Mouse (Mus musculus): ENCODE data around the gene Mrto4. TPM values are rescaled to one million over a fixed set of nuclear protein-coding genes. Genes with fewer than 3 reads are reported as not detected.
A peak's percentile ranks its signal among the peaks of the same experiment; 100 is the strongest.
"Not testable (repeated sequence)": the region's sequence is repeated elsewhere in the genome, so short reads cannot be mapped to it uniquely, and the experiment has no call there.

The Mrto4 gene
- 10 to 100 TPM; 47.4 to 48.3 TPM for total RNA-seq (2021)
- long read RNA-seq, experiment 1, transcript Mrto4-202 (8 exons, 1,221 nt), result major isoform, 17 of 23 reads
- long read RNA-seq, experiment 1, partial matches to known transcripts, result 2 of 23 reads
- long read RNA-seq, experiment 1, other reads (novel, unspliced or antisense), result 4 of 23 reads
- long read RNA-seq, experiment 2, transcript Mrto4-202 (8 exons, 1,221 nt), result major isoform, 10 of 17 reads
- long read RNA-seq, experiment 2, partial matches to known transcripts, result 0 of 17 reads
- long read RNA-seq, experiment 2, other reads (novel, unspliced or antisense), result 7 of 17 reads

DNA sequence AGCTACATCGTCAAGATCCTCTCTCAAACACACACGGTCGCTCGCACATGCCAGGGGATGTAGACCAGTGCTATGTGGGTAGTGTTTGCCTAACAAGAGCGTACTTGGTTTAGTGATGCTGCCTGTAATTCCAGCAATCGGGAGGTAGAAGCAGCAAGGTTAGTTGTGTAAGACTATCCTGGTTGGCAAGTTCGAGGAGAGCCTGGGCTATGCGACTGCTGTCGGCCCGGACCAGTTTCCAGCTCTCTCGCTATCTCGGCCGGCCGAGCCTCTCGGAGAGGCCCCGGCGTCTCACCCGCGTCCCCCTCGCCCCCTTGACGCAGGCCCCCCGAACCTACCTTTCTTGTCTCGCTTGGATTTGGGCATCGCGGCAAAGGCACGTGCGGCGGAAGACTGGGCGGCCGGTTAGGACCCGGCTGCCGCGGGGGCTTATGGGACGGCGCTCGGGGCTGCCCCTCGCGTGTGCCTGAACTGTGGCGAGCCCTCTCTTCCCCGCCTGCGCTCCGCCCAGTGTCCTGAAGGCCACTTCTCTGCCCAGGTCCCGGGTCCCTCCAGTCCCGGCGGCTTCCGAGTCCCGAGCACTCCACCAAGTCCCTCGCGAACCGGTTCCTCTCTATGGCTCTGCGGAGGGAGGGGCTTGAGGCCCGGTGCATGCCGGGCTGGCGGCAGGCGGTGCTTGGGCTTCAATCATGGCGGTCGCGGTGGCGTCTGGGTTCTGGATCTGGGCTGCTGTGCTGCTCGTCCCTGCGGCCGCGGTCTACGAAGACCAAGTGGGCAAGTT lies at the start of gene Mrto4, which contains the start of the genes Emc1 and Ubr4:
Gene Mrto4, minus strand, starts transcription at position 646 of the 781 bp plus-strand sequence.
Gene Emc1, plus strand, starts transcription at position 657 of the 781 bp plus-strand sequence.
Gene Ubr4, plus strand, starts transcription at position 679 of the 781 bp plus-strand sequence.
- no peak for TF ChIP-seq CTCF (IDR thresholded peaks at IDR 0.05)
- Histone ChIP-seq H3K27ac (peak within 1 kb of the TSS; percentile 98), H3K4me3 (peak within 1 kb of the TSS; percentile 82)
- intact Hi-C loops (cut with DNase I), result loop anchor here (1.0 kb wide), 1 partner anchor 28 kb away; no protein-coding TSS in a partner anchor
- peak; percentile 81 to 86 for DNase-seq (ENCODE audit: extremely low spot score in 1 of 2, low spot score in 2 of 2)

DNA sequence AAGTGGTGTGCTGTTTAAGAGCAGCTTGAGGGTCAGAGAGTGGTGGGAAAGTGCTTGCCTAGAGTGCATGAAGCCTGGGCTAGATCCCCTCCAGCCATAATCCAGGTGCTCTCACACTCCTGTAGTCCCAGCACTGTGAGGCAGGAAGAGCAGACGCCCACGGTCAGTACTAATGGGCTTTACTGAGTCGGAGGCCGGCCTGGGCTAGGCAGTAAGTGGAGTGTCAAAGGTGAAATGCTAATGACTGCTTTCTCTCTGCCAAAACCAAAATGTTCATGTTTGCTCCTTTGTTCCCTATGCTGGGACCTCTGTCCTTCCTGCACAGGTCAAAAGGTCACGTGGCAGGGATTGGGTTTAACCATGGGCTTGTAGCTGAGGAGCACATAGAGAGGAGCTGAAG lies 48.1 kb upstream of the Mrto4 start:
- DNase-seq (ENCODE audit: extremely low spot score in 1 of 2, low spot score in 2 of 2), result no peak
- no peak overlapping the region for H3K4me3 ChIP-seq
- H3K27ac ChIP-seq, result no peak overlapping the region
- intact Hi-C loops (cut with DNase I), result no loop called here
- no peak for TF ChIP-seq CTCF (IDR thresholded peaks at IDR 0.05)

DNA sequence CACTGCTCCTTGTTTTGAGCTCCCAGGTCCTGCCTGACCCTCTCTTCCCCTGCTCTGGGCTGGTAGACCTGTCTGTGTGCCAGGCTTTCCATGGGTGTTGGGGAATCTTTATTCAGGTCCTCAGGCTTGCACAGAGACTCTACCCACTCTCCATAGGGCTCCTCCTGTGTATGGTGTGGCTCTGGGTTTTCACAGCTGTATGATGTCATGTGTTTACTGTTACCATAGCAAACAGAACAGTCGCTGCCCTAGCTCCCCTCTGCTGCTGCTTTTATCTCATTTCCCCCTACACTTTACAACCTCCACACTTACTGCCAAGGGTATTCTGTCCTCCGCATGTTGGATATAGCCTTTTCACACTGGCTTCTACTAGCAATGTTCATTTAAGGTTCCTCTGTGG lies 43.1 kb upstream of the Mrto4 start:
- H3K27ac ChIP-seq, result no peak overlapping the region
- no peak for TF ChIP-seq CTCF (IDR thresholded peaks at IDR 0.05)
- no peak for DNase-seq (ENCODE audit: extremely low spot score in 1 of 2, low spot score in 2 of 2)
- no peak overlapping the region for H3K4me3 ChIP-seq
- intact Hi-C loops (cut with DNase I), result no loop called here

DNA sequence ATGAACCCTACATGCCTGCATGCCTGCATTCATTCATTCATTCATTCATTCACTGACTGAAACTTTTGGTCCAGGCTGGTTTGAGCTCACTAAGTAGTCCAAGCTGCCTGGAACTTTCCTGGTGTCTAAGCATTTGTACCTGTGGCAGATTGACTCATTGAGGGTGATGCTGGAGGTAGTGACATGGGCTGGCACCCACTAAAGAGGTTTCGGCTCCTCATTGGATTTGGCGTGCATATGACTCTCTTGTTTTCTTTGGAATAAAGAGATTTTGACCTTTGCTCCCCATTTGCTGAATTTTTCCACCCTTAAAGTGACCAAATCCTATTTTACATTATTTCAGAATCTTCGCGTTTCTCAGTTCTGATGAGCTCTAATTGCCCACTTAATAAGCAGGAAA lies 37.2 kb upstream of the Mrto4 start:
- TF ChIP-seq CTCF (IDR thresholded peaks at IDR 0.05), result no peak
- intact Hi-C loops (cut with DNase I), result no loop called here
- Histone ChIP-seq H3K27ac (no peak overlapping the region), H3K4me3 (no peak overlapping the region)
- DNase-seq (ENCODE audit: extremely low spot score in 1 of 2, low spot score in 2 of 2), result no peak

DNA sequence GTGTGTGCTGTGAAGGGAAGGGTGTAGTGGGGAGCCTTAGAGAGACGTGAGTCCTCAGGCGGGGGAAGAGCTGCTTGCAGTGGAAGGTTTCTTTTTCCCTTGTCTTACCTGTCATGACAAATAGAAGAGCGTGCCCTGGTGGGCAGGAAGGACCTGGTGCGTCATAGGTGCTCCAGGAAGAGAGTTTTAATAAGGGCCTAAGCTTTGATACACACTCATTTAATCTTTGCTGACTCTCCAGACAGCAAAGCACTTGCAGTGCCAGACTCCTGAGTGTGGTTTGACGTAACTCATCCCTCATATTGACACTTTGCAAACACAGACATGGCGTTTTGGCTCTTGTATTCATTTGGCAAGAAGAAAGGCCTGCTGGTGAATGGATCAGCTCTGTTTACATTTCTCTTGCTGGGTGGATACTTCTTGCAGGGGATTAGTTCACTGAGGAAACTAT lies 34.5 kb upstream of the Mrto4 start:
- Histone ChIP-seq H3K27ac (no peak overlapping the region), H3K4me3 (no peak overlapping the region)
- peak in 1 of 2 experiments; percentile 16 for DNase-seq (ENCODE audit: extremely low spot score in 1 of 2, low spot score in 2 of 2)
- intact Hi-C loops (cut with DNase I), result no loop called here
- TF ChIP-seq CTCF (IDR thresholded peaks at IDR 0.05), result no peak

DNA sequence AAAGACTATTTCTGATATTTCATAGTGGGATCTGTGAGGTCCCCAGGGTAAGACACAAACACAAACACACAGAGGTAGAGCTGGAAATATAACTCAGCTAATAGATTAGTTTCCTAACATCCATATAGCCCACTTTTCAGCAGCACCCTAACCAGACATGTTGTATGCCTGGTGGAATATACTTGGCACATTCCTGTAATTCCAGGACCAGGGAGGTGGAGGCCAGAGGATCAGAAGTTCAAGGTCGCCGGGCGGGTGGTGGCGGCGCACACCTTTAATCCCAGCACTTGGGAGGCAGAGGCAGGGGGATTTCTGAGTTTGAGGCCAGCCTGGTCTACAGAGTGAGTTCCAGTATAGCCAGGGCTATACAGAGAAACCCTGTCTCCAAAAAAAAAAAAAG lies 33.5 kb upstream of the Mrto4 start:
- H3K4me3 ChIP-seq; DNase-seq (ENCODE audit: extremely low spot score in 1 of 2, low spot score in 2 of 2); intact Hi-C loops (cut with DNase I): not testable (repeated sequence)

DNA sequence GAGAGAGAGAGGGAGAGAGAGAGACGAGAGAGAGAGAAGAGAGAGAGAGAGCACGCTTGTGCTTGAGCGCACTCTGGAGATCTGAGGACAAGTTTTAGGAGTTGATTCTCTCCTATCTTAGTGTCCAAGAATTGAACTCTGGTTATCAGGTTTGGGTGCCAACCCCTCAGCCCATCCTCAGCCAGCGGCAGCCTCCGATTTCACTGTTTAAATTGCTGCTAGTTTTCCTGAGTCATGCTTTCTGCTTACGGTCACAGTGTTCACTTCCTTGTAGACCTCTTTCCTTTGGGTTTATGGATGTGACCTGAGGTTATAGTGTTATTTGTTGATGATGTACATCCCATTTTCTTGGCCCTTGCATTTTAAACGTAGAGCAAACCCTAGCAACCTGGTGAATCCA lies 29.9 kb upstream of the Mrto4 start:
- no peak for DNase-seq (ENCODE audit: extremely low spot score in 1 of 2, low spot score in 2 of 2)
- no peak for TF ChIP-seq CTCF (IDR thresholded peaks at IDR 0.05)
- Histone ChIP-seq H3K27ac (no peak overlapping the region), H3K4me3 (no peak overlapping the region)
- intact Hi-C loops (cut with DNase I), result no loop called here

More for the DNA sequence above, 33.5 kb upstream of the Mrto4 start:
- H3K27ac ChIP-seq, result not testable (repeated sequence)

DNA sequence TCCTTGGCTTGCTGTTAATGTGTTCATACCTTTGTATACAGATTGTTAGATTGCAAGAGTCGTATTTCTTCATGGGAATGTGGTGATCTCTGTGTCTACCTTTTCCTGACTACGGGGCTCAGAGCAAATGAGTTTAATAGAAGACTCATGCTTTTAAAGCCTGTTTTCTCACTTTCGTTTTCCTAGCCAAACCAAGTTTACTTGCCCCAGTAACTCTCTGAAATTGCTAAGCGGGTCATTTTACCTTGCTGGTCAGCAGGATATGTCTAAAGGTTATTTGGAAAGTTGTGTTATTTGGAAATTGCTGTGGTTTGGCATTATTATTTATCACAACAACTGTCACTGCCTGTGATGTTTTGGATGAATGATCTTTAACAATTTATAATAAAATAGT lies 29.1 kb upstream of the Mrto4 start:
- TF ChIP-seq CTCF (IDR thresholded peaks at IDR 0.05), result no peak
- Histone ChIP-seq H3K4me3 (peak overlapping the region; percentile 67), H3K27ac (no peak overlapping the region; the same call in 1 of the 2 replicates)
- no peak for DNase-seq (ENCODE audit: extremely low spot score in 1 of 2, low spot score in 2 of 2)
- intact Hi-C loops (cut with DNase I), result no loop called here

DNA sequence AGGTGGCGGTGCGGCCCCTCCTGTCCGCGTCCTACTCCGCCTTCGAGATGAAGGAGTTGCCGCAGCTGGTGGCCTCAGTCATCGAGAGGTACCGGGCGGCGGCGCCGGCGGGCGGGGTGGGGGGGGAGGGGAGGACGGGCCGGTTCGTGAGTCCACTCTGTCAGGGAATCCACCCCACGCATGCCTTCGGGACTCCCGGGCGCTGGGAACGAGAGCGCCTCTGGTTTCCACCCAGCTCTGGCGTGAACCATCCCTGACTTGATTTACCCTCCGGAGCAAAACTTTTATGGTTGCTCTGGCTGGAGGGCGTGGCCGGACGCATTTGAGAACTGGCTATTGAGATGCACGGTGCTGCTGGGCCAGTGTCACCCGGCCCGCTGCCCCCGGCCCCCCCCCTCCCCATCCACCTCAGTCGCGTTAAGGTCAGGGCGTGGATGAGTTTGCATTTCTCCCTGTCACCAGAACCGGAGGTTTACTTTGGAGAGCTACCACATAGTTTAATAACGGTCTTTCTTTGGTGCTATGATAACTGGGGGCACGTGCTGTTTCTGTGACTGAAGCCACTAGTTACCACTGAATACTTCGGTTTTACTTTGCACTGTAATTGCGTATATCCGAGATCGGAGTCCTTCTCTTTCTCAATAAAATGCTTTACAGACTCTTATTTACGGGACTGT lies 28.5 kb upstream of the Mrto4 start:
- DNase-seq (ENCODE audit: extremely low spot score in 1 of 2, low spot score in 2 of 2), result peak in 1 of 2 experiments; percentile 13
- Histone ChIP-seq H3K4me3 (peak overlapping the region; percentile 67), H3K27ac (peak overlapping the region; percentile 87)
- no peak for TF ChIP-seq CTCF (IDR thresholded peaks at IDR 0.05)
- intact Hi-C loops (cut with DNase I), result loop anchor here (1.0 kb wide), 1 partner anchor 29 kb away; the partner anchor contains the start of genes Emc1, Mrto4 and Ubr4

DNA sequence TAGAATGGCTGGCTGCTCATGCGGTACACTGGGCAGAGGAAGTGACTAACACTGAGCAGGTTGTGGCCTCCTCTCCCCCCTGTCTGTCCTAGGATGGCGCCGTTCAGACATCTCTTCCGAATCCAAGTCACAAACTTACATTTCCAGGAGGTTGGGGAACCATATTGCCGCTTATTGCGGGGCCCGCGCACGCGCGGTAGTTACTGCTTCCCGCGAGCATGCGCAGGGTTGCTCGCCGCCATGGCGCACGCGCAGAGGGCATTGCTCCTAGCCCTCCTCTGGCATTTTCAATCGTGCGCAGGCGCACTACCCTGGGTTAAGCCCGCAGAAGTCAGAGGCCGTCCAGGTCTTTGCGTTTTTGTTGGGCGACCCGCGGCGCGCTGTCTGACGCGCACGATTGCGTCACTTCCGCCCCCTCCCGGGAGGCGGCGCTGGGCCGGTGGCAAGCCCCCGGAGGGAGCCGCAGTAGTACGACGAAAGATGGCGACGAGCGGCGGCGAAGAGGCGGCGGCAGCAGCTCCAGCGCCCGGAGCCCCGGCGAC lies 27.9 kb upstream of the Mrto4 start:
- TF ChIP-seq CTCF (IDR thresholded peaks at IDR 0.05), result peak; percentile 7
- intact Hi-C loops (cut with DNase I), result loop anchor here (1.0 kb wide), 1 partner anchor 28 kb away; the partner anchor contains the start of genes Emc1, Mrto4 and Ubr4
- DNase-seq (ENCODE audit: extremely low spot score in 1 of 2, low spot score in 2 of 2), result peak; percentile 100
- peak overlapping the region; percentile 67 for H3K4me3 ChIP-seq
- H3K27ac ChIP-seq, result peak overlapping the region; percentile 87

DNA sequence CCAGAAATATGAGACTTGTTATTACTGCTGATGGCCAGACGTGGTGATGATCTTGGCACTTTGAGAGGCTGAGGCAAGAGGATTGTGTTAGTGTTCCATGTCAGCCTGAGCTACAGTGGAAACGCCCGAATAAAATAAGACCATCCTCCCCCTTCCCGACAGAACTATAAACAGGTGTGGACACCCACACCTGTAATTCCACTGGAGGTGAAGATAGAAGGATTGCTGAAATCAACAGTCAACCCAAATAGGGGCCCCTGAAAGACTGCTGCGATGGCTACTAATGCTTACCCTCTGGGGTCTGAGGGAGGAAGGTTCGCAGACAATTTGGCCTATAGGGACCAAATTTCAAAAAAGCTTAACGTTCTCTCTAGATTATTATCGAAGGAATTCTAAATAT lies 27.3 kb upstream of the Mrto4 start:
- intact Hi-C loops (cut with DNase I), result loop anchor here (1.0 kb wide), 1 partner anchor 27 kb away; the partner anchor contains the start of genes Emc1, Mrto4 and Ubr4
- no peak for TF ChIP-seq CTCF (IDR thresholded peaks at IDR 0.05)
- H3K4me3 ChIP-seq, result peak overlapping the region; percentile 67
- peak overlapping the region; percentile 74 for H3K27ac ChIP-seq
- DNase-seq (ENCODE audit: extremely low spot score in 1 of 2, low spot score in 2 of 2), result no peak
